Mouse (Mus musculus) midbrain, embryonic 16.5 days (tissue): ENCODE measurements around the gene Hoxb6. TPM values are rescaled to one million over a fixed set of nuclear protein-coding genes. Genes with fewer than 3 reads are reported as not detected.

ENCODE experiments used
- ATAC-seq: fragments of 200-750 bp; cut with Nextera tagmentation; 2 replicates; pipeline ENCODE4 v1.8.0; 2017; ENCODE audit warnings: moderate TSS enrichment
- H3K27ac ChIP-seq: fragments of 300-500 bp; sonication (generic); 2 replicates; pipeline ENCODE4 v1.5.1; 2014; ENCODE audit warnings: mild to moderate bottlenecking, low read length, mixed read lengths
- H3K27me3 ChIP-seq: fragments of 300-500 bp; sonication (generic); 2 replicates; pipeline ENCODE4 v1.6.1; 2014; ENCODE audit warnings: low read depth, low read length, mixed read lengths; ENCODE audit not compliant: control insufficient read depth, insufficient read depth
- H3K36me3 ChIP-seq: fragments of 300-500 bp; sonication (generic); 2 replicates; pipeline ENCODE4 v1.6.1; 2014; ENCODE audit warnings: mild to moderate bottlenecking, low read length, moderate library complexity, mixed read lengths; ENCODE audit not compliant: control insufficient read depth, insufficient read depth
- H3K4me1 ChIP-seq: fragments of 300-500 bp; sonication (generic); 2 replicates; pipeline ENCODE4 v1.6.1; 2014; ENCODE audit warnings: mild to moderate bottlenecking, low read length, mixed read lengths; ENCODE audit not compliant: control insufficient read depth, insufficient read depth
- H3K4me2 ChIP-seq: fragments of 300-500 bp; sonication (generic); 2 replicates; pipeline ENCODE4 v1.6.1; 2014; ENCODE audit warnings: mild to moderate bottlenecking, low read length, mixed read lengths
- H3K4me3 ChIP-seq: fragments of 300-500 bp; sonication (generic); 2 replicates; pipeline ENCODE4 v1.5.1; 2014; ENCODE audit warnings: low read depth, mild to moderate bottlenecking, low read length, moderate library complexity, mixed read lengths
- H3K9ac ChIP-seq: fragments of 300-500 bp; sonication (generic); 2 replicates; pipeline ENCODE4 v1.6.1; 2014; ENCODE audit warnings: low read depth, low read length, mixed read lengths
- H3K9me3 ChIP-seq: fragments of 300-500 bp; sonication (generic); replicated peaks from 2 replicates; pipeline ENCODE4 v1.6.1; 2014; ENCODE audit warnings: mild to moderate bottlenecking, low read length, mixed read lengths; ENCODE audit not compliant: control insufficient read depth, poor library complexity, severe bottlenecking
- WGBS: fragments of 180-500 bp; shearing (Covaris S2); extraction: QIAGEN DNeasy Blood & Tissue Kit; methylation state at CpG from one replicate; pipeline ENCODE4 v1.1.7; 2014; 5-methylcytosine and 5-hydroxymethylcytosine counted together
- polyA plus RNA-seq: library from polyadenylated mRNA; unstranded; fragments of >200 nt; fragmentation: Nextera tagmentation; extraction: Ambion mirVana; gene quantifications from 2 replicates; pipeline ENCODE4 v1.2.1, GENCODE M21; 2015

Gene Hoxb6
- polyA plus RNA-seq, 1 experiment from 2014 or later, result not detected

DNA sequence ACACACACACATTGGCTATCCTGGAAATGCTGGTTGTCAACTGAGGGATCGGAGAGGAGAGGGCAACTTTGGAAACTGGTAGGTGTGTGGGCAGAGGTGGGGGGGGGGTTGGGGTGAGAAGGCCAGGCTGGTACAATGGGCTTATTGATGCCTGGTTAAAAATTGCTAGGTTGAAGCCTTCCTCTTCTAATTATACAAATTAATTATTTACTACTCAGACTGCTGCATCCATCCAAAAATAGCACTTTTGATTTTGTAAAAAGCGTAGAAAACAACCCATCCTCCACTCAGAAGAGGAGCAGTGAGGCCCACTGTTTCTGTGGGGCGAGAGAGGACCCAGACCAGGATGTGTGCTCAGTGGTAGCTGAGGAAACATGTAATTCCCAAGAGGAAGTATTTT is 42.7 kb downstream of the Hoxb6 start:
- Histone ChIP-seq H3K4me2 (no peak overlapping the region), H3K4me3 (no peak overlapping the region), H3K27ac (no peak overlapping the region), H3K27me3 (peaks cover 97% of the 10 kb centered on the region), H3K36me3 (no peaks in the 10 kb centered on the region), H3K9ac (no peak overlapping the region), H3K4me1 (no peaks in the 10 kb centered on the region), H3K9me3 (no peaks in the 10 kb centered on the region)
- WGBS, result 23% methylated on average over 3 of the region's 3 CpGs
- ATAC-seq, result no peak

DNA sequence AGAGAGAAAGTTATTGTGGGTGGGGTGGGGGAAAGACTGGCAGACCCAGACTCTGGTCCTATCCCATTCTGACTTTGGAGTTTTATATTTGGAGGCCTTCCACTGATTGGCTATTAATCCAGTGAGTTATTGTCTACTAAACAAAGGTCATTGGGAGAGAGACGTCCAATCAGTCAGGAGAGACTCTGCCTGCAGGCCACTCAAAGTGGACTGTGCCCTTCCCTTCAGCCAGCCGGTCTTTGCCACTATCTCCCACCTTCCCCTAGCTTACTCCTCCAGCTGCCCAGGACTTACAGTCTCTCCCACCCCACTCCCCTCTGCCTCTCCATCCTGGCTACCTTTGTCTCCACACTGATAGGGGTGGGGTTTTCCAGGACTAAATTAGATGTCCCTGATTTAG is 44.3 kb downstream of the Hoxb6 start:
- H3K27me3 ChIP-seq, result peaks cover 93% of the 10 kb centered on the region
- H3K27ac ChIP-seq, result no peak overlapping the region
- no peak overlapping the region for H3K4me3 ChIP-seq
- H3K36me3 ChIP-seq, result no peaks in the 10 kb centered on the region
- no peaks in the 10 kb centered on the region for H3K9me3 ChIP-seq
- no peak overlapping the region for H3K4me2 ChIP-seq
- no peaks in the 10 kb centered on the region for H3K4me1 ChIP-seq
- no peak overlapping the region for H3K9ac ChIP-seq
- no peak for ATAC-seq
- 0% methylated on average over 2 of the region's 2 CpGs for WGBS

DNA sequence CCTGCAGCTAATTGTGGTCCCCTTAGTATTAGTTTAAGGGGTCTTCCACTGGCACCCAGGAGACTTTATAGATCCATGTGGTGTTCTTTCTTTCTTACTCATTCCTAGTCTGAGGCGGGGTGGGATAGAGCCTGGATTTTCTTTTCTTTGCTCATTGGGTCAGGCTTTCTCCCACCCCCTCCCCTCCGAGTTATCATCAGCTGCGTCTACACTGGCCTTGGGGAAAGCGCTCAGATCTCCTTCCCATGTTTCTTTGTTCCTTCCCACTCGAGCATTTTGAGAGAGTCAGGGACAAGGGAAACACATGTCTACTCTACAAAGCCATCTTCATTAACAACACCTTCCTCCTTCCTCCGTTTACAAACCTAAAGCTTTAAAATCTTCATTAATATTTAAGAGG is 44.8 kb downstream of the Hoxb6 start:
- H3K36me3 ChIP-seq, result no peaks in the 10 kb centered on the region
- H3K9me3 ChIP-seq, result no peaks in the 10 kb centered on the region
- no peak for ATAC-seq
- WGBS, result 0% methylated on average over 6 of the region's 6 CpGs
- no peaks in the 10 kb centered on the region for H3K4me1 ChIP-seq
- no peak overlapping the region for H3K9ac ChIP-seq
- H3K4me2 ChIP-seq, result no peak overlapping the region
- H3K4me3 ChIP-seq, result no peak overlapping the region
- H3K27ac ChIP-seq, result no peak overlapping the region
- peaks cover 92% of the 10 kb centered on the region for H3K27me3 ChIP-seq

DNA sequence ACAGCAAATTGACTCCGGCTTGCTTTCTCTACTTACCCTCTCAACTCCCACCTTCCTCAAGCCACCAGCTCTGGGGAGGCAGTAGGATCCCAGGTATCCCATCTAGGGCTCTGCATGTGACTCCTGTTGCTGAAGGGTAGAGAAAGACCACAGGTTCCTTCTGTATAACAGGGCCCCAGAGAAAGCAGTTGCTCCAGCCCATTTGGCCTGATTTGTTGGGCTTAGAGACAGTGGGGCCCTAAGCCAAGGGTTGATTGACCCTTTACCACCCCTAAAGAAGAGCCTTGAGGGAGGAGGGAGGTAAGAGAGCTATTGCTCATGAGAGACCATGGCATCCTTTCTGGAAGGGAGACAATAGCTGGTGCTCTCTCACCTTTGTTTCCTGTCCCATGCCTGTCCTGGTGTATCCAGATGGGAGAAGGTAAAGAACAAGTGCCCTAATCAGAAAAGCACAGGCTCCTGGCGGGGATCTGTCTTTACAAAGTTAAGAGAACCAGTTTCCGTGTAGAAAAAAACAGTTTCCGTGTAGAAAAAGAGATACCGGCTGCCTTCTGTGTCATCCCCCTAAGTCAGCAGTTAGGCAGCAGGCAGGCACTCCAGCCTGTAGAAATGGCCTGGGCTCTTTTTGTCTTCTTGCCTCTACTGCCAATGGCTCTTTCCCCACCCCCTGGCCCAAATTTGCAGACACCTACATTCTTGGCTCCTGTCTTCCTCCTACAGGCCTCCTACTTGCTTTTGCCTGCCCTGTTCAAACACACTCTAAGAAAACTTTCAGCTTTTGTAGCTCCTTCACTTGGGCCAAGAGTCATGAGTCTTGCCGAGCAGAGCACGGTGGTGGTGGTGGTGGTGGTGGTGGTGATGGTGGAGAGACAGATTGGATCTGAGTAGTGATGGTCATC is 46.9 kb downstream of the Hoxb6 start:
- no peak for ATAC-seq

DNA sequence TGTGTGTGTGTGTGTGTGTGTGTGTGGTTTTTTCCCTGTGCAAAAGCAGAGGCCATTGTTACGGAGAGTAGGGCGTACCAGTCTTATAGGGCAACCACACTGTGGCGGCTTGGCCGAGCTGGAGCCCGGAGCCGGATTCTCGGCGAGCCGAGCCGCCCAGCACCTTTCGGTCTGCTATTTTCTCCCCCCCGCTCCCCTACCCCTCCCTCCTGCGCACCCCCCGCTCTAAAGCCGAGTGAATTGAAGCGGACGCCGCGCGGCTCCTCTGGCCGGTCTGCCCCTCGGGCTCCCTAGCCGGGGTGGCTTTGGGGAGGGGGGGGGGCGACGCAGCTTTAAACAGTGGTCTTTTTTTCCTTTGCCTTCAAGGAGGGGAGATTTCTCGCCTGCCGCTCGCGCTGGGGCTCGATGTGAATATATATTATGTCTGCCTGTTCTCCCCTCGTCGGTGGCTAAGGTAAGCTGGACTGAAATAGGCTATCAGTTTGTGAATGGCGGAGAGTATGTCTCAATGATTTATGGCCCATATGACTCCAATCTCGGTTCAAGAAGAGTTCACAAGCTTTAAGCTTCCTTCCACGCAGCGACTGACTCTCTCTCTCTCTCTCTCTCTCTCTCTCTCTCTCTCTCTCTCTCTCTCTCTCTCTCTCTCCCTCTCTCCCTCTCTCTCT is 48.6 kb downstream of the Hoxb6 start:
- peaks cover 3% of the 10 kb centered on the region for H3K4me1 ChIP-seq
- H3K27me3 ChIP-seq, result peaks cover 89% of the 10 kb centered on the region
- ATAC-seq, result no peak
- H3K9ac ChIP-seq, result no peak overlapping the region
- no peak overlapping the region for H3K4me2 ChIP-seq
- no peak overlapping the region for H3K4me3 ChIP-seq
- under 1% methylated on average over 35 of the region's 36 CpGs for WGBS
- no peak overlapping the region for H3K27ac ChIP-seq
- H3K9me3 ChIP-seq, result no peaks in the 10 kb centered on the region
- no peaks in the 10 kb centered on the region for H3K36me3 ChIP-seq

More for the DNA sequence above, 46.9 kb downstream of the Hoxb6 start:
- Histone ChIP-seq H3K4me1 (no peaks in the 10 kb centered on the region), H3K9me3 (no peaks in the 10 kb centered on the region), H3K27me3 (peaks cover 90% of the 10 kb centered on the region), H3K36me3 (no peaks in the 10 kb centered on the region), H3K9ac (no peak overlapping the region), H3K27ac (no peak overlapping the region), H3K4me2 (no peak overlapping the region), H3K4me3 (no peak overlapping the region)
- 12% methylated on average over 7 of the region's 7 CpGs for WGBS

DNA sequence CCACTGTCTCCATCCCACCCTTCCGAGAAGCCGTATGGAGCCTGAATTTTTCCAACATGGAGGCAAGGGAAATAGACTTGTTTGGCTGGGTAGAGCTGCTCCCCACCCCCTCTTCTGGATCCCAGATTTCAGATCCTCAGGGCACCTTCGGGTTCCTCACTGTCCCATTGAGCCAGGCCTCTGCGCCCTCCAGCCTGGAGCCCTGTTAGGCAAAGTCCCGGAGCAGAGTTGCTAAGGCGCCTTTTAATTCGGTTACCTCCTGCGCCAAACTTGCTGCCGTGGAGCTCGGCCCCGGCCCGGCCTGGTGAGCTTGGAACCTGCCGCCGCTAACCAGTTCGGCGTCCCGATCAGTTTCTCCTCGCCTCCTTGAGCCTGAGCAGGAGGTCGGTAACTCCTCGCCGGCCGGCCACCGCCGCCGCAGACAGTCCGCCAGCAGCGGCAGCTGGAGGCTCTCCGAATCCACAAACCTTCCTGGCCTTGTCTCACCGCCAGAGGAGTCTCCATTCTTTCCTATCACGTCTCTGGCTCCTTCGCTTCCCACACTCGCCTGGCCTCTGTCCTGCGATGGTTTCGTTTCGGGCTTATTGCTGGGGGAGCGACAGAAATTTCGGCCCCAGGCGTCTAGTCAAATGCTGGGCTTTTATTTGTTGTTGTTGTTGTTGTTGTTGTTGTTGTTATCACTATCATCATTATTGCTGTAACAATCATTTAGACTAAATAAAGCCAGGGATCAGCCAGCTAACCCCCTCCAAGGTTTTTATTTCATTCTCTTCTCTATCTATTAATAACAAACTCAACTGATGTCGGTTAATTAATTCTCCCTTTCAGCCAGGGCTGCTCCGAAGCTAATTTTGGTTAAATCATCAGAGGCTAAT is 49.7 kb downstream of the Hoxb6 start:
- peaks cover 89% of the 10 kb centered on the region for H3K27me3 ChIP-seq
- H3K9ac ChIP-seq, result no peak overlapping the region
- under 1% methylated on average over 40 of the region's 40 CpGs for WGBS
- H3K36me3 ChIP-seq, result no peaks in the 10 kb centered on the region
- no peak overlapping the region for H3K4me2 ChIP-seq
- H3K9me3 ChIP-seq, result 0 out of 2 replicates have a peak, but pooled peaks cover 2% of the 10 kb centered on the region
- no peak for ATAC-seq
- no peak overlapping the region for H3K4me3 ChIP-seq
- peaks cover 3% of the 10 kb centered on the region for H3K4me1 ChIP-seq
- no peak overlapping the region for H3K27ac ChIP-seq

DNA sequence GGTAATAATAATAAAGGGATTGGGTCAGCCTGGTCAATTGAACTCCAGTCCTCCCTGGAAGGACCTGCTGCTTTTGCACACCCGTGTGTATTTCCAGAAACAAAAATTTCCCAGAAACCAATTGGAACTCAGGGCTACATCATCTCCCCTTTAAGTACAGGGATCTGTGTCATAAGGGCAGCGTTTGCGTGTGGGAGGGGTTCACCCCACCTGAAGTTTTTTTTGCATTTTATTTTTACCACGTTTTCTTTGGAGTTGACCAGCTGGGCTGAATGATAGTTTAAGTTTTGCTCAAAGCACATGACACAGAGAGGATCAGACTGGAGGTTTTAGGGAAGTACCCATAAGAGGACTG is 50.3 kb downstream of the Hoxb6 start:
- H3K4me3 ChIP-seq, result no peak overlapping the region
- H3K36me3 ChIP-seq, result no peaks in the 10 kb centered on the region
- no peak overlapping the region for H3K4me2 ChIP-seq
- peaks cover 86% of the 10 kb centered on the region for H3K27me3 ChIP-seq
- WGBS, result 3% methylated on average over 4 of the region's 4 CpGs
- H3K4me1 ChIP-seq, result peaks cover 3% of the 10 kb centered on the region
- H3K9ac ChIP-seq, result no peak overlapping the region
- H3K27ac ChIP-seq, result no peak overlapping the region
- no peak for ATAC-seq
- H3K9me3 ChIP-seq, result 0 out of 2 replicates have a peak, but pooled peaks cover 2% of the 10 kb centered on the region

DNA sequence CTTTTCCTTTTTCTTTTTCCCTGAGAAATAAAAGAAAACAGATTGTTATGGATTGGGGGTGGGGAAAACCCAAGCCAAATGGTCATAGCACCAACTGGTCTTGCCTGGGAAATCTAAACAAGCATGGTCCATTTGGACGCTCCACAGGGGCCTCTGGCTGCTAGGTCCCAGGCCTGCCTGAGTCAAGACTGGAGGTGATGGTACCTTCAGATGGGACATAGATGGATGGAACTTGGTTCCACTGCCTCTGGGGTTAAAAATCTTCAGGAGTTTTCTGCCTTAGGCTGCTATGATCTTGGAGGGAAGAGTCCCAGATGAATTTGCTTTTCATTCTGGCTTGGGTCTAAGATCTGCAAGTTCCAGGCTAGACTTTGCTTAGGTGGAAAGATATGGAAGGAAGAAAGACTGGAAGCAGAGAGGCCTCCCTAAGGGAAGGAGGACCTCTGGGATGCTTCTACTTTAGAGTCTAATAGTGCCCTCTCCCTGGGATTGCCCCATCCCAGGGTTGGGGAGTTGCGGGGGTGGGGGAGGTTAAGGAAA is 51.0 kb downstream of the Hoxb6 start:
- peaks cover 85% of the 10 kb centered on the region for H3K27me3 ChIP-seq
- no peak overlapping the region for H3K27ac ChIP-seq
- ATAC-seq, result no peak
- H3K4me1 ChIP-seq, result peaks cover 3% of the 10 kb centered on the region
- no peaks in the 10 kb centered on the region for H3K36me3 ChIP-seq
- no peak overlapping the region for H3K9ac ChIP-seq
- H3K9me3 ChIP-seq, result 0 out of 2 replicates have a peak, but pooled peaks cover 2% of the 10 kb centered on the region
- H3K4me3 ChIP-seq, result no peak overlapping the region
- 0% methylated on average over 2 of the region's 2 CpGs for WGBS
- no peak overlapping the region for H3K4me2 ChIP-seq
